Mouse (Mus musculus) erythroblast, embryonic 14.5 days (primary cell): ENCODE results near the gene Hoxa10. TPM values are rescaled to one million over a fixed set of nuclear protein-coding genes. Genes with fewer than 3 reads are reported as not detected.

Source experiments
- H3K27me3 ChIP-seq: 2 replicates; pipeline ENCODE4 v1.6.1; 2012; ENCODE audit warnings: inconsistent platforms; ENCODE audit not compliant: control insufficient read depth
- H3K36me3 ChIP-seq: 2 replicates; pipeline ENCODE4 v1.6.1; 2012; ENCODE audit warnings: mild to moderate bottlenecking, inconsistent platforms; ENCODE audit not compliant: control insufficient read depth
- H3K4me1 ChIP-seq: 2 replicates; pipeline ENCODE4 v1.6.1; 2012; ENCODE audit warnings: inconsistent platforms; ENCODE audit not compliant: control insufficient read depth
- H3K4me3 ChIP-seq: replicated peaks from 2 replicates; pipeline ENCODE3; 2012; ENCODE audit warnings: moderate library complexity, mild to moderate bottlenecking, inconsistent platforms
- H3K9me3 ChIP-seq: 2 replicates; pipeline ENCODE4 v1.6.1; 2012; ENCODE audit warnings: low read length, inconsistent platforms, mixed read lengths; ENCODE audit not compliant: control insufficient read depth
- GATA1 ChIP-seq: IDR thresholded peaks from 2 replicates; pipeline ENCODE4 v1.6.1; 2012; ENCODE audit warnings: low read length, inconsistent platforms, mixed read lengths
- TAL1 ChIP-seq: IDR thresholded peaks from 3 replicates; pipeline ENCODE4 v1.6.1; 2012; ENCODE audit warnings: low read length, inconsistent platforms, mixed read lengths
- polyA plus RNA-seq: library from polyadenylated mRNA; stranded (reverse); fragments of >175 nt; gene quantifications from 2 replicates; pipeline ENCODE4 v1.2.3, GENCODE M21; 2012

Gene Hoxa10
- polyA plus RNA-seq, 1 experiment, result not detected

DNA sequence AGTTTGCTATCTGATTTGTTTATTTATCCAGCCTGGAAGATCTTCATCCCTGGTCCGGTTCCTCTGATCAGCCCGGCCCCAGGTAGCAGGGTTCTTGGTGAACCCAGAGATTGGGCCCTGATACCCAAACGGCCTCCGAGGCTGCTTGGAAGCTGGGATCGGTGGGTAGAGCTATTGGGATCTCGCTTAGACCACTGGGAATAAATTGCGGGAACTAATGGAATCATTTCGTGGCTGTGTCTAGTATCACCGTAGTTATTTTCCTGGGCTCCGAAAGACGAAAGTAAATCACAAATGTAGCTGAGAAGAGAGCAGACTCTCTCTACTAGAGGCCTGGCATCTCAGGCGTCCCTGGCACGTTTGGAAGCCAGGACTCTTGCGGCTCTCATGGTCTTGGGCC, 35.4 kb downstream of the Hoxa10 start:
- no peak for TF ChIP-seq GATA1
- TF ChIP-seq TAL1, result no peak
- H3K4me1 ChIP-seq, result no peaks in the 10 kb centered on the region
- H3K27me3 ChIP-seq, result peaks cover 100% of the 10 kb centered on the region
- no peaks in the 10 kb centered on the region for H3K36me3 ChIP-seq
- H3K9me3 ChIP-seq, result no peaks in the 10 kb centered on the region; the same call in 1 of the 2 replicates
- H3K4me3 ChIP-seq, result no peak overlapping the region

DNA sequence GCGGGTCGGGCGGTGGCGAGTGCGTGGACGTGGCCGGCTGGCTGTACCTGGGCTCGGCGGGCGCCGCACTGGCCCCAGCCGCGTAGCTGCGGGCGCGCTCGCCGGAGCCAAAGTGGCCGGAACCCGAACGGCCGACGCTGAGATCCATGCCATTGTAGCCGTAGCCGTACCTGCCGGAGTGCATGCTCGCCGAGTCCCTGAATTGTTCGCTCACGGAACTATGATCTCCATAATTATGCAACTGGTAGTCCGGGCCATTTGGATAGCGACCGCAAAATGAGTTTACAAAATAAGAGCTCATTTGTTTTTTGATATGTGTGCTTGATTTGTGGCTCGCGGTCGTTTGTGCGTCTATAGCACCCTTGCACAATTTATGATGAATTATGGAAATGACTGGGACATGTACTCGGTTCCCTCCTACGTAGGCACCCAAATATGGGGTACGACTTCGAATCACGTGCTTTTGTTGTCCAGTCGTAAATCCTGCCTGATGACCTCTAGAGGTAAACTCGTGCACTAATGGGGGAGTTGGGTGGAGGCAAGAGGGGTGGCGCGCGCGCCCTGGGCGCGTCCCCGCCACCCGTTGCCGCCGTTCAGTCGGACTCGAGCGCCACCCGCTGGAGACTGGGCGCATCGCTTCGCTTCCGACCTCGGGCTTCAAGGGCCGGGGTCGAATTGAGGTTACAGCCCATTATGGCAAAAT, 36.5 kb downstream of the Hoxa10 start, which contains the start of gene Hoxa5:
Gene Hoxa5, minus strand, starts transcription at position 538 of the 703 bp plus-strand sequence.
- Histone ChIP-seq H3K27me3 (peaks cover 100% of the 10 kb centered on the region), H3K4me1 (no peaks in the 10 kb centered on the region), H3K9me3 (no peaks in the 10 kb centered on the region; the same call in 1 of the 2 replicates), H3K36me3 (no peaks in the 10 kb centered on the region), H3K4me3 (no peak within 1 kb of the TSS)
- TF ChIP-seq TAL1 (no peak), GATA1 (no peak)

DNA sequence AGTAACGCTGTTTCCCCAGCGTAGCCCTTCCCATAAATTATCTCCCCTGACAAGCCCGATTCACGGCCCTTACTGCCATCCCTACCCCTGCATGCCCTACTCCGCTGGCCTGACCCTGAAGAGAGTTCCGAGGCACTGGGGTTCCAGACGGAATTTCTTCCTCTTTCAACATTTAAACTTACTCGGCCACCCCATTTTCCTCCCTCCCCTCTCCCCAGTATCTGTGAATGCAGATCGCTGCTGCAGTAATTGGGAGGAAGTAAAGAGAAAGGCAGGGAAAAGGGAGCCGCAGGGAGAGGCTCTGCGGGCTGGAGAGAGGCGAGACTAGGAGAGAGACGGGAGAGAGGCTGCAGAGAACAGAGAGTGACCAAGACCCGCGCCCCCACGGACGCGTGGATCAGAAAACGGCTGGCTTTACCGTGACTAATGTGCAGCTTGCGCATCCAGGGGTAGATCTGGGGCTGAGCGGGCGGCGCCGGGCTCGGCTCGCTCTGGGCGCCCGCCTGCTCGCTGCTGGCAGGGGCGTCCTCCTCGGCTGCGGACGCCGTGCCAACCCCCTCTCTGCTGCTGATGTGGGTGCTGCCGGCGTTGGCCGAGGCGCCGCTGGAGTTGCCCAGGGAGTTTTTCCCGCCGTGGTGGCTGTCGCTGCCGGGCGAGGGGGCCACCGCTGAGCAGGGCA, 37.1 kb downstream of the Hoxa10 start:
- Histone ChIP-seq H3K36me3 (no peaks in the 10 kb centered on the region), H3K9me3 (no peaks in the 10 kb centered on the region), H3K4me1 (no peaks in the 10 kb centered on the region), H3K4me3 (no peak overlapping the region), H3K27me3 (peaks cover 99% of the 10 kb centered on the region)
- TF ChIP-seq TAL1 (no peak), GATA1 (no peak)

DNA sequence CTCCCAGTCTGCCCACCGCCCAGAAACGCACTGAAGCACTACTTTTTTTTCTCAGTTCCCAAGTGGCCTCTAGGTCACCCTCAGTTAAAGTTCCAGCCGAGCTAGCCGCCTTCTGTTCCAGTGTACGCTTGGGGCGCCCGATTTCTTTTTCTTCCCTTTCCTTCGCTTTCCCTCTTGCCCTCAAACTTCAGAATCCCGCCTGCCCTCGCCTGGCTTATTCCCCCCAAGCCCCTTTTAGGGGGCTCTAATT, 37.6 kb downstream of the Hoxa10 start:
- no peaks in the 10 kb centered on the region for H3K36me3 ChIP-seq
- H3K4me3 ChIP-seq, result no peak overlapping the region
- TF ChIP-seq GATA1 (no peak), TAL1 (no peak)
- no peaks in the 10 kb centered on the region for H3K4me1 ChIP-seq
- no peaks in the 10 kb centered on the region for H3K9me3 ChIP-seq
- H3K27me3 ChIP-seq, result peaks cover 99% of the 10 kb centered on the region

DNA sequence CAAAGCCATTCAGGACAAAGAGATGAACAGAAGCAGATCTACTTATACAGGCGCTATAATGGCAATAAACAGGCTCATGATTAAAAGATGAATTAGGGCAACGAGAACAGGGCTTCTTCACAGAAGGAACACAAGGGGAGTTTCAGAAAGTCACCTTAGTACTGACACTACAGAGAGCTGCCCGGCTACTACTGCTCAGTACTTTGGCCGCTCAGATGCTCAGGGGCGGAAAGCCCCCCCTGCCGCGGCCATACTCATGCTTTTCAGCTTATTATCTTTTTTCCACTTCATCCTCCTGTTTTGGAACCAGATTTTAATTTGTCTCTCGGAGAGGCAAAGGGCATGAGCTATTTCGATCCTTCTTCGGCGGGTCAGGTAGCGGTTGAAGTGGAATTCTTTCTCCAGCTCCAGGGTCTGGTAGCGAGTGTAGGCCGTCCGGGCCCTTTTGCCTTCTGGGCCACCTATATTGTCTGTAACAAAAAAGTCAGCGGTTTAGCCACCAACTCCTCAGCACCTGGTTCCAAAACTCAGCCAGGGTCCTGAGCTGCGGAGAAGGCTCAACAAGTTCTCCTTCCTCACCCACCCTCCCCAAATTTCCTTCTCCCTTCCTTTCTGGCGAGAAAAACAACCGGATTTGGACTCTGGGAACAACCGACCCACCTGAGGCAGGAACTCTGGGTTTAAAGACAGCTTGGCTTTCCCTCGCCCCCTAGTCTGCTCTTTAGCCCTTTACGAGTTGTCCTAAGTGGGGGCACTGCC, 38.1 kb downstream of the Hoxa10 start:
- Histone ChIP-seq H3K9me3 (no peaks in the 10 kb centered on the region), H3K27me3 (peaks cover 99% of the 10 kb centered on the region), H3K4me1 (no peaks in the 10 kb centered on the region), H3K4me3 (no peak overlapping the region), H3K36me3 (no peaks in the 10 kb centered on the region)
- TF ChIP-seq GATA1, result no peak
- TF ChIP-seq TAL1, result no peak

DNA sequence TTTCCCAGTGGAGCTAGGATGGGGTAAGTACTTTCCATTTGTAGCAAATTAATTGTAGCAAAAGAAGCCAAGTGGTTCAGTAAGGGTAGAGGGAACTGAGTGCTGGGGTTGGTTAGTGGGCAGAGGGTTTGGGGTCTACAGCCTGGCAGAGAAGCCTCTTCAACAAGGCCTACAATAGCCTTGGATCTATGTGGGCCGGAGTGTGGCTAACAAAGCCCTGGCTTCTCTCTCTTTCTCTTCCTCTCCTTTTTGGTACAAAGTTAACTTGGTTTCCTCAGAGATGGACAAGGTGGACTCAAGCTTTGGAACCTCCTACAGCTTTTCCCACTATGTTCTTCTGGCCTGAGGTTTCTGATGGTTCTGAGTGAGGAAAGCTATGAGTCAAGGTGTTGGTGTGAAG, 39.4 kb downstream of the Hoxa10 start:
- Histone ChIP-seq H3K4me1 (no peaks in the 10 kb centered on the region), H3K4me3 (no peak overlapping the region), H3K36me3 (no peaks in the 10 kb centered on the region), H3K9me3 (no peaks in the 10 kb centered on the region), H3K27me3 (peaks cover 99% of the 10 kb centered on the region)
- TF ChIP-seq GATA1, result no peak
- TF ChIP-seq TAL1, result no peak

DNA sequence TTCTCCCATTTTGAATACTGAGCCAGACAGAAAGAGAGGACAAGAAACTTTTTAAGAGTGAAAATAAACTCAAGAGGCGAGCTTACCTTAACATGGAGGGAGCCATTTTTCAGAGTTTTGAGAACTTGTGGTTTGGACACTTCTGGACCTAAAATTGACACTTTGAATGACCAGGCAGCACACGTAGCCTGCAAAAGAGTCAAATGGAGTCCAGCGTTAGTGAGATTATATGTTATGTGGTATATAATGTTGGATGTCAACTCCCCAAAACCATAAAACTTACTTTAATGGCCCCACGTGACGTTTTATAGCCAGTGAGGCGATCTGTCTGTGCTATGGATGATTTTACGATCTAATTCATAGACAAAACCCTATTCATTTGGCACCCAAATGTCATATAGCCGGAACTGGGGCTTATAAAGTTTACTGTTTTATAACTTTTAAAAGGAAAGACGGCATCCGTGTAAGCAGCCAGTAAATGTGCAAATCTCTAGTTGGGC, 39.9 kb downstream of the Hoxa10 start:
- Histone ChIP-seq H3K4me1 (no peaks in the 10 kb centered on the region), H3K4me3 (no peak overlapping the region), H3K27me3 (peaks cover 99% of the 10 kb centered on the region), H3K9me3 (no peaks in the 10 kb centered on the region), H3K36me3 (no peaks in the 10 kb centered on the region)
- no peak for TF ChIP-seq GATA1
- no peak for TF ChIP-seq TAL1

DNA sequence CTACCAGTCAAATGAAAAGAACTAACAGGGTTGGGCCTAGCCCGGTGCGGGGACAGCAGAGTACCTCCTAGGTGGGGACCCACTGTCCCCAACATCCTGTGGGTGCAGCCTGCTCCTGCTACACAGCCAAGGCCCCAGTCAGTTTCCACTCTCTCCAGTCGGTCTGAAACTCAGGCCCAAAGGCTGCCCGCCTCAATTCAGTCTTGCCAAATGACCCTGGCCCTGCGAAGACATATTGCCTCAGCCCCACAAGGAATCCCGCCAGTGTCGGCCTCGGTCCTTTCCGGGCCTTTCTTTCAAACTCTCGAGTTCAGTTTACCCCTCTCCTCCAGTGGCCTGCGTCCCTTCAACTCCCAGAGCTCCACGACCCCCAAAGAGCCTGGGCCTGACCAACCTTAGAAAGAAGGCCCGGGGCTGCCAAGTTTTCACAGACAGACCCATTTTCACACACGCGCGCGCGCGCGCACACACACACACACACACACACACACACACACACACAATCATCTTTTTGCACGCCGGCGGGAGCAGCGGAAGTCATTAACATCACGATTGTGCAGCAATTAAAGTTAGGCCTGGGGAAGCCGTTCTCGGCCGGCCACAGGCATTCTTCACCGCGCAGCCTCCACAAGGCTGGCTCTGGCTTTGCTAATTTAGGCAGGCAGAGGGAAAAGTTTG, 40.4 kb downstream of the Hoxa10 start:
- TF ChIP-seq GATA1 (no peak), TAL1 (no peak)
- Histone ChIP-seq H3K4me1 (no peaks in the 10 kb centered on the region), H3K36me3 (no peaks in the 10 kb centered on the region), H3K27me3 (peaks cover 99% of the 10 kb centered on the region), H3K9me3 (no peaks in the 10 kb centered on the region), H3K4me3 (no peak overlapping the region)
